Mouse (Mus musculus) left cerebral cortex, postnatal 10 days (tissue): ENCODE results near the gene Rsph14. TPM values are rescaled to one million over a fixed set of nuclear protein-coding genes. Genes with fewer than 3 reads are reported as not detected.
A peak's percentile ranks its signal among the peaks of the same experiment; 100 is the strongest.

ENCODE experiments used
- DNase-seq, 2 experiments: peaks; one replicate each; pipeline ENCODE4 v3.0.0; 2021 to 2022; ENCODE audit warnings: low spot score in 2 of 2, mixed read lengths in 1 of 2; ENCODE audit errors: extremely low spot score in 1 of 2
- intact Hi-C: fragments of 180-260 bp; cut with DNase I; formaldehyde crosslinking; loops from one replicate; pipeline ENCODE4 v1.15.1; 2025
- total RNA-seq, 2 experiments: library from RNA; stranded (reverse); gene quantifications; 2 replicates each; pipeline ENCODE4 v1.2.3; 2021

Gene Rsph14
- total RNA-seq, 2 experiments from 2014 or later: 0.53 to 0.64 TPM

GRCm38 (mm10) chr10:75016481-75016880 is 15.9 kb downstream of the Rsph14 start:
- intact Hi-C loops: loop anchor here (5.0 kb wide), 1 partner anchor 49 kb away; the partner anchor contains the start of gene Gnaz
- no peak for DNase-seq

- no peak for DNase-seq
- intact Hi-C loops: loop anchor here (5.0 kb wide), 1 partner anchor 48 kb away; the partner anchor contains the start of gene Gnaz
Measured at GRCm38 (mm10) chr10:75015465-75015864, 16.9 kb downstream of the Rsph14 start.

- intact Hi-C loops: no loop called here
- peak in 1 of 2 experiments; percentile 31 for DNase-seq
Measured at GRCm38 (mm10) chr10:75010704-75011103, 21.7 kb downstream of the Rsph14 start.

GRCm38 (mm10) chr10:75006889-75007662 is 25.3 kb downstream of the Rsph14 start:
- peak; percentile 61 to 62 for DNase-seq
- intact Hi-C loops: no loop called here

- DNase-seq: no peak
- intact Hi-C loops: no loop called here
Measured at GRCm38 (mm10) chr10:75004067-75004466, 28.3 kb downstream of the Rsph14 start.

- DNase-seq: no peak
- intact Hi-C loops: no loop called here
Measured at GRCm38 (mm10) chr10:75001391-75001790, 31.0 kb downstream of the Rsph14 start.

- intact Hi-C loops: no loop called here
- DNase-seq: peak; percentile 32 to 75
Measured at GRCm38 (mm10) chr10:74995377-74995776, 37.0 kb downstream of the Rsph14 start.

- no peak for DNase-seq
- intact Hi-C loops: no loop called here
Measured at GRCm38 (mm10) chr10:74994863-74995262, 37.5 kb downstream of the Rsph14 start.

- intact Hi-C loops: no loop called here
- DNase-seq: no peak
Measured at GRCm38 (mm10) chr10:74990584-74991322, 41.6 kb downstream of the Rsph14 start.

- peak in 1 of 2 experiments; percentile 41 for DNase-seq
- intact Hi-C loops: no loop called here
Measured at GRCm38 (mm10) chr10:74989814-74990213, 42.6 kb downstream of the Rsph14 start.

- no peak for DNase-seq
- intact Hi-C loops: no loop called here
Measured at GRCm38 (mm10) chr10:74987698-74988470, 44.5 kb downstream of the Rsph14 start.

- intact Hi-C loops: no loop called here
- DNase-seq: no peak
Measured at GRCm38 (mm10) chr10:74983176-74983575, 49.2 kb downstream of the Rsph14 start.

- intact Hi-C loops: no loop called here
Measured at GRCm38 (mm10) chr10:74981159-74981558, 51.2 kb downstream of the Rsph14 start.

GRCm38 (mm10) chr10:74978056-74978455 is 54.3 kb downstream of the Rsph14 start:
- DNase-seq: no peak
- intact Hi-C loops: no loop called here

More at GRCm38 (mm10) chr10:74981159-74981558, 51.2 kb downstream of the Rsph14 start:
- no peak for DNase-seq

GRCm38 (mm10) chr10:74976429-74976828 is 56.0 kb downstream of the Rsph14 start:
- no peak for DNase-seq
- intact Hi-C loops: no loop called here

GRCm38 (mm10) chr10:74975626-74976025 is 56.8 kb downstream of the Rsph14 start:
- intact Hi-C loops: no loop called here
- DNase-seq: no peak

- intact Hi-C loops: no loop called here
- DNase-seq: peak in 1 of 2 experiments; percentile 44
Measured at GRCm38 (mm10) chr10:74973026-74973425, 59.4 kb downstream of the Rsph14 start.

- DNase-seq: no peak
- intact Hi-C loops: loop anchor here (5.0 kb wide), 1 partner anchor 48 kb away; no protein-coding TSS in a partner anchor
Measured at GRCm38 (mm10) chr10:74969266-74969665, 63.1 kb downstream of the Rsph14 start.
